16 mouse cellular contexts compared by ENCODE assay signal in the genomic region with DNA sequence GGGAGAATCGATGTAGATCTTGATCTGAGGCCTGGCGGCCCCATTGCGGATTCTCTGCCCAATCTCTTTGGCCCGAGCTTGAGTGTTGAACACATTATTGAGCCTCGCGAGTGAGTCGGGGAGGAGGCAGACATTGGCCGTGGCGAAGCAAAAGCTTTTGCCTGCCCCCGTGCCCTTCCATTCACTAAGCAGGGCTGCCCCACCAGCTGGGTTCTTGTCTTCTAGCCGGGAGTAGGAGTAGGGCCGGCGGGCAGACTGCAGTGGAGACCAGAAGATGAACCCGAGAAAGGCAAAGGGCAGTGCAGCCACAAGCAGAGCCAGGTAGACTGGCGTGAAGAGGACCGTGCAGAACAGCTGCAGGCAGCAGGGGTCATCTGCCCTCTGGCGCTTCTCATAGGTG.
"Had no signal": no experiment of that assay in that cellular context is flagged by ENCODE, and none has a peak within 500 bp of the region (broad histone marks: within the 10 kb centered on the region; RNA-seq: fewer than 3 reads in every experiment).

No protein-coding gene starts in this region.

- H3K27me3 ChIP-seq: liver, embryonic 13.5 days had no signal

- H3K4me3 ChIP-seq: left cerebral cortex, adult 2 months; liver, embryonic 13.5 days had no signal

- H3K9ac ChIP-seq: liver, embryonic 13.5 days had no signal

- DNase-seq: kidney, adult 9 months; kidney, postnatal 14 days; kidney, postnatal 4 days; layer of hippocampus, postnatal 36 days; liver, embryonic 13.5 days; lung, adult 2 months; lung, postnatal 14 days; lung, postnatal 4 days; midbrain, embryonic 14.5 days; right cerebral cortex, adult 18-20 months; right cerebral cortex, postnatal 14 days; right cerebral cortex, postnatal 4 days; thymus, adult 2 months; thymus, postnatal 25 days had no signal

- H3K27ac ChIP-seq: left cerebral cortex, adult 2 months; liver, embryonic 13.5 days; stomach, postnatal 0 days had no signal

- H3K9me3 ChIP-seq: liver, embryonic 13.5 days had no signal

- H3K36me3 ChIP-seq: liver, embryonic 13.5 days had no signal
